Mouse (Mus musculus) stomach, postnatal 0 days (tissue): Measurements from ENCODE around the gene Shisa7. TPM values are rescaled to one million over a fixed set of nuclear protein-coding genes. Genes with fewer than 3 reads are reported as not detected.

Experiments used
- ATAC-seq: fragments of 200-750 bp; cut with Nextera tagmentation; 2 replicates; pipeline ENCODE4 v1.8.0; 2017; ENCODE audit not compliant: low FRiP score, low TSS enrichment
- DNase-seq: peaks from one replicate; pipeline ENCODE4 v3.0.0-alpha.2; 2016; ENCODE audit warnings: low spot score
- H3K27ac ChIP-seq: fragments of 300-500 bp; sonication (generic); replicated peaks from 2 replicates; pipeline ENCODE4 v1.5.1; 2014; ENCODE audit warnings: mild to moderate bottlenecking, control low read depth
- H3K27me3 ChIP-seq: fragments of 300-500 bp; sonication (generic); 2 replicates; pipeline ENCODE4 v1.6.1; 2014; ENCODE audit warnings: low read length; ENCODE audit not compliant: control insufficient read depth, insufficient read depth
- H3K36me3 ChIP-seq: fragments of 300-500 bp; sonication (generic); 2 replicates; pipeline ENCODE4 v1.6.1; 2014; ENCODE audit warnings: low read length, mixed read lengths; ENCODE audit not compliant: control insufficient read depth, insufficient read depth
- H3K4me1 ChIP-seq: fragments of 300-500 bp; sonication (generic); replicated peaks from 2 replicates; pipeline ENCODE4 v1.6.1; 2014; ENCODE audit warnings: antibody characterized with exemption; ENCODE audit not compliant: control insufficient read depth, insufficient read depth
- H3K4me2 ChIP-seq: fragments of 300-500 bp; sonication (generic); replicated peaks from 2 replicates; pipeline ENCODE4 v1.6.1; 2014; ENCODE audit warnings: low read depth, mild to moderate bottlenecking, control low read depth, moderate library complexity
- H3K4me3 ChIP-seq: fragments of 300-500 bp; sonication (generic); 2 replicates; pipeline ENCODE4 v1.5.1; 2014; ENCODE audit warnings: low read depth, low read length, control low read depth
- H3K9ac ChIP-seq: fragments of 300-500 bp; sonication (generic); 2 replicates; pipeline ENCODE4 v1.6.1; 2014; ENCODE audit warnings: mild to moderate bottlenecking, low read length, control low read depth, mixed read lengths
- H3K9me3 ChIP-seq: fragments of 300-500 bp; sonication (generic); 2 replicates; pipeline ENCODE4 v1.6.1; 2016; ENCODE audit warnings: low read length; ENCODE audit not compliant: control insufficient read depth
- CTCF ChIP-seq: IDR thresholded peaks from 2 replicates; pipeline ENCODE4 v1.5.1; 2016; ENCODE audit warnings: antibody characterized with exemption, low read depth, mild to moderate bottlenecking, moderate library complexity
- EP300 ChIP-seq: optimal IDR thresholded peaks from 2 replicates; pipeline ENCODE3; 2016; ENCODE audit warnings: antibody characterized with exemption
- WGBS: fragments of 180-500 bp; shearing (Covaris S2); extraction: QIAGEN DNeasy Blood & Tissue Kit; methylation state at CpG from one replicate; pipeline ENCODE4 v1.1.7; 2014; 5-methylcytosine and 5-hydroxymethylcytosine counted together
- polyA plus RNA-seq: library from polyadenylated mRNA; unstranded; fragments of >200 nt; fragmentation: Nextera tagmentation; extraction: Ambion mirVana; gene quantifications from 2 replicates; pipeline ENCODE4 v1.2.1, GENCODE M21; 2015

The Shisa7 gene
- polyA plus RNA-seq, 1 experiment from 2014 or later, result 0.15 TPM

- ATAC-seq (peak; percentile 50; the same call in 1 of the 2 replicates), DNase-seq (peak; percentile 60)
- no peak for TF ChIP-seq EP300
- TF ChIP-seq CTCF, result no peak
- Histone ChIP-seq H3K27me3 (peaks cover 4% of the 10 kb centered on the region; the same call in 1 of the 2 replicates), H3K9ac (peak overlapping the region; percentile 23; the same call in 1 of the 2 replicates), H3K9me3 (no peaks in the 10 kb centered on the region), H3K36me3 (no peaks in the 10 kb centered on the region), H3K4me3 (peak overlapping the region; percentile 20), H3K27ac (no peak overlapping the region), H3K4me1 (peaks cover 2% of the 10 kb centered on the region; the same call in 1 of the 2 replicates), H3K4me2 (peak overlapping the region; percentile 40)
- WGBS, result 4% methylated on average over 16 of the region's 16 CpGs
These were observed 1.8 kb downstream of the Shisa7 start for GRCm38 (mm10) chr7:4842634-4843131.

DNA sequence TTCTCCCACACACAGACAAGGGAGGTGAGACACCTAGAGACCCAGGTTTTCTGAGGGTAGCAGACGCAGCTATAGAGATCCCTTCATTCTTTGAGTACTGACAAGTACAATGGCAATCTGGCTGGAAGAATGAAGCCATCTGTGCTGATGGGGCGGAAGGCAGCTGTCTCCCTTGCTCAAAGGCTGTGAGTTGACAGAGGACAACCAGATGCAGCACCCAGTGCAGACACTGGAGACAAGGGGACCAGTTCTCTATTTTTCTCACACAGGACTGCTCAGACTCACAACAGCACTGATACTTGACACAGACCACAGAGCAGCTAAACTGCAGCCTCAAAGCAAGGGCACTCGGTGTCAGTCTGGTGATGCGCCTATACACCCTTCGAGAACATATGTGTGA lies 2.4 kb downstream of the Shisa7 start:
- DNase-seq, result no peak
- H3K9ac ChIP-seq, result no peak overlapping the region
- H3K27ac ChIP-seq, result no peak overlapping the region
- H3K9me3 ChIP-seq, result no peaks in the 10 kb centered on the region
- peaks cover 2% of the 10 kb centered on the region; the same call in 1 of the 2 replicates for H3K4me1 ChIP-seq
- TF ChIP-seq EP300 (no peak), CTCF (no peak)
- no peak for ATAC-seq
- H3K27me3 ChIP-seq, result peaks cover 4% of the 10 kb centered on the region; the same call in 1 of the 2 replicates
- WGBS, result 59% methylated on average over 5 of the region's 5 CpGs
- no peaks in the 10 kb centered on the region for H3K36me3 ChIP-seq
- no peak overlapping the region for H3K4me2 ChIP-seq
- H3K4me3 ChIP-seq, result no peak overlapping the region

DNA sequence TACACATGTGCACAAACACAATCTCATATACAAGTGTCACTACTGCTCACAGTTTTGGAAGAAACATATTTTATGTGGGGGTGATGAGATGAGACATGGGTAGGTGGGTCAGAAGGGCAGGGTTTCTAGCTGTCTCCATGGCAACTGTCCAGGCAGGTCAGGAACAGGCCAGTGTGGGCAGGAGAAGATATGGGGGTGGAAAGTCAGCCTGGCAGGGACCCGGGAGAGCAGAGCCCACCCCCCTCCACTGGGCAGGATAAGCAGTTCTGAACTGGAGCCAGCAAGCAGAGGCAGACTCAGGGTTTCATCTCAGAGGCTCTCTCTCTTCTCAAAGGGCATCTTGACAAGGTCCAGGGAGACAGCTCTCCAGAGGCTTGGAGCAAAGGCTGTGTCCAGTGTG lies 6.9 kb downstream of the Shisa7 start:
- 0% methylated on average over 1 of the region's 1 CpGs for WGBS
- DNase-seq, result no peak
- ATAC-seq, result no peak
- no peak overlapping the region for H3K4me2 ChIP-seq
- H3K9me3 ChIP-seq, result no peaks in the 10 kb centered on the region
- H3K27ac ChIP-seq, result no peak overlapping the region
- TF ChIP-seq EP300 (no peak), CTCF (no peak)
- no peaks in the 10 kb centered on the region for H3K36me3 ChIP-seq
- no peak overlapping the region for H3K9ac ChIP-seq
- 0 out of 2 replicates have a peak, but pooled peaks cover 3% of the 10 kb centered on the region for H3K4me1 ChIP-seq
- H3K27me3 ChIP-seq, result no peaks in the 10 kb centered on the region; the same call in 1 of the 2 replicates
- H3K4me3 ChIP-seq, result no peak overlapping the region

- ATAC-seq (peak; percentile 94), DNase-seq (peak; percentile 86)
- TF ChIP-seq CTCF (peak; percentile 68), EP300 (no peak)
- Histone ChIP-seq H3K4me1 (0 out of 2 replicates have a peak, but pooled peaks cover 3% of the 10 kb centered on the region), H3K9me3 (no peaks in the 10 kb centered on the region), H3K27ac (no peak overlapping the region), H3K4me3 (peak overlapping the region; percentile 35), H3K4me2 (peak overlapping the region; percentile 87), H3K27me3 (no peaks in the 10 kb centered on the region; the same call in 1 of the 2 replicates), H3K9ac (peak overlapping the region; percentile 41), H3K36me3 (no peaks in the 10 kb centered on the region)
- under 1% methylated on average over 49 of the region's 51 CpGs for WGBS
These were observed 8.1 kb downstream of the Shisa7 start for GRCm38 (mm10) chr7:4836351-4836792.

GRCm38 (mm10) chr7:4835631-4836327 lies 8.7 kb downstream of the Shisa7 start:
- Histone ChIP-seq H3K4me2 (peak overlapping the region; percentile 87), H3K9me3 (no peaks in the 10 kb centered on the region), H3K27me3 (no peaks in the 10 kb centered on the region; the same call in 1 of the 2 replicates), H3K36me3 (no peaks in the 10 kb centered on the region), H3K4me3 (peak overlapping the region; percentile 35), H3K9ac (peak overlapping the region; percentile 38; the same call in 1 of the 2 replicates), H3K4me1 (0 out of 2 replicates have a peak, but pooled peaks cover 3% of the 10 kb centered on the region), H3K27ac (no peak overlapping the region)
- 6% methylated on average over 32 of the region's 34 CpGs for WGBS
- DNase-seq, result peak; percentile 26
- peak; percentile 46 for ATAC-seq
- no peak for TF ChIP-seq CTCF

DNA sequence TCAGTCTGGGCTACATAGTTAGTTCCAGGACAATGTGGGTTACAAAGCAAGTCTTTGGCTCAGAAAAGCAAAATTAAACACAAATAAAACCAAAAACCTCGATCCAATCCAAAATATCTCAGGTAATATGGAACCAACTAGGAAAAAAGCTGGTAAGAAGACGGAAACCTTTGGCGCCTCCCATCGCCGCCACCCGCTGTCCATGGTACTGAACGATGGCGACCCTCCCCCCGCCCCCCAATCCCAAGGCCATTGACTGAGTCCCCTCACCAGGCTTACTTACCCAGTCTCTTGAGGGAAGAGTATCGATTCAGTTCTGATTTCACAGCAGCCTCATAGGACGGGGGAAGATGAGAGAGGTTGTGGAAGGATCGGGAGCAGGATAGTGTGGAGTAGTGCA lies 14.0 kb downstream of the Shisa7 start:
- TF ChIP-seq EP300, result no peak
- no peak for TF ChIP-seq CTCF
- DNase-seq (no peak), ATAC-seq (no peak)
- Histone ChIP-seq H3K4me3 (no peak overlapping the region), H3K4me1 (no peaks in the 10 kb centered on the region), H3K27ac (no peak overlapping the region), H3K4me2 (no peak overlapping the region), H3K9me3 (no peaks in the 10 kb centered on the region), H3K36me3 (no peaks in the 10 kb centered on the region), H3K9ac (no peak overlapping the region), H3K27me3 (no peaks in the 10 kb centered on the region)
- 8% methylated on average over 12 of the region's 12 CpGs for WGBS
